Mouse (Mus musculus) cerebellum, postnatal 25 days (tissue): ENCODE measurements around the gene Six2.

Experiments used
- DNase-seq, 2 experiments: peaks; one replicate each; pipeline ENCODE4 v3.0.0; 2021; ENCODE audit warnings: mixed read lengths in 2 of 2

Six2 gene

DNA sequence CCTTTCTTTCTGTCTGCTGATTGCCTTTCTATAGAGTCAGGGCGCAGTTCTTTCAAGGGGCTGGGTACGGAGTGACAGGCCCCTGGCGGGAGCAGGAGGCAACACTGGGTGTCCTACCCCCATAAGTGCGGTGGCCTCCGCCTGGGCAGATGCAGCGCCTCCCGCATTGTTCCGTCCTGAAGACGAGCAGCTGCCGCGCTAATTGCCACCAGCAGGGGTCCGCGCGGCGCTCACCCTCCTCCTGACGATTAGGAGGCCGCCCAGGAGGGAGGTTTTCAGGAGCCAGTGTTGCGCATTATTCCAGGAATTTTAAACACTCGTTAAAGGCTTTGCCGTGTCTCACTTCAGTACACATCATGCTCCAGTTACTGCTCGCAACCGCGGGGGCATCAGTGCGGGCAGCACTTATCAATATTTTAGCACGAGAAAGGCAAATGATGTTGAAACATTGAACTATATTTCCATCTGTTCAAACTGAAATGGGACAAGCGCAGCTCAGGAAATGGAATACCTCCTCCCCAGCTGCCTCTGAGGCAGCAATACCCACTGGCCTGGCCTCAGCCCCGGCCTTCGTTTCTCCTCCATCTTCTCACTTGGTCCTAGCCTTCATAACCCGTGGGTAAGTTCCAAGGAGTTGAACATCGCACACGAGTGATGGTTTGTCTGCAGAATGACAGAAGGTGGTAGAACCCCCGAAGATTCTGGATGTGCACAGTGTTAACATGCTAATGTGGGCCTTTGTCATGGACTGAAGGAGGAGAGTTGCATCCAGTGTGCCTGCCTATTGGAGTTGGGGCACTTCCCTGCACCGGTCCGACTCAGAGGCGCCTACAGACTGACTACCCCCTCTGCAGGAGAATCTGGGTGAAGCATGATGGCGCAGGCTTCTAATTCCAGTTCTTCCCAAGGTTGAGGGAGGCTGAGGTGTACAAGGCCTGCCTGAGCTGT lies 42.1 kb downstream of the Six2 start:
- peak; percentile 47 to 58 for DNase-seq

DNA sequence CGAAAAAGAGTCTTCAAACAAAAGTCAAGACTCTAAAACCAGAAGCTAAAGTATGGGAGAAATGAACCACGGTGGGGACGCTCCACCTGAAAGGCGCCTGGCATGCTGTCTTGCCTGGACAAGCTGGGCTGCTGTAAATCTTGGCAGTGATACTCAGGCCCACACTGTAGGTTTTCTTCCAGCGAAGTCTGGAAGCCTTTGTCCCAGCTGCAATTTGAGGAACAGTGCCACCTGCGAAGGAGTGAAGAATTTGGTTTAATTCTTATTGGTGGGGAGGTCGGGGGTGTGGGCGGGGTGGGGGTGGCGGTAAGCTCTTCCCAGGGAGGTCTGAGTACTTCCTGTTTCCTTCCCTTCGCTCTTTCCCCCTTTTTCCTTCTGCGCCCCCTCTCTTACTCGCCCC lies 42.8 kb downstream of the Six2 start:
- DNase-seq: no peak

DNA sequence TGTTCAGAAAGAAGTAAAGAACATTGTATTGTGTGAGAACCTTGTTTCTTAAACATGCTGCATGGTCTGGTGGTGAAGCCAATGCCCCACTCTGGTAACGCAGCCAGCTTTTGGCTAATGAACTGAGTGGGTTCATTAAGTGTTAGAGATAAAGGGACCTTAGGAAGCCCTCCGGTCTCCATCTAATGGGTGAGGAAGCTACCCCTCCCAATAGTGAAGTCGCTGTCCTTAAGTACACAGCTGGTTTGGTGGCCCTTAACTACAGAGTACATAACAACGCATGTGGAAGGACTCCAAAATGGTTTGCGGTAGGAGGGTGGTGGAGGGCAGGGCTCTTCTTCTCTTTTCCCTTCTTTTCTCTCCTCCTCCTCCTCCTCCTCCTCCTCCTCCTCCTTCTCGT lies 50.2 kb downstream of the Six2 start:
- no peak for DNase-seq
